Mouse (Mus musculus) adrenal gland, adult (tissue): ENCODE data around the gene Sgk2.
"Not testable (repeated sequence)": the region's sequence is repeated elsewhere in the genome, so short reads cannot be mapped to it uniquely, and the experiment has no call there.

Experiments used
- DNase-seq, 2 experiments: peaks; one replicate each; pipeline ENCODE4 v3.0.0; 2022 to 2023; ENCODE audit warnings: low spot score in 1 of 2; ENCODE audit not compliant: inconsistent age in 2 of 2

Sgk2 gene

DNA sequence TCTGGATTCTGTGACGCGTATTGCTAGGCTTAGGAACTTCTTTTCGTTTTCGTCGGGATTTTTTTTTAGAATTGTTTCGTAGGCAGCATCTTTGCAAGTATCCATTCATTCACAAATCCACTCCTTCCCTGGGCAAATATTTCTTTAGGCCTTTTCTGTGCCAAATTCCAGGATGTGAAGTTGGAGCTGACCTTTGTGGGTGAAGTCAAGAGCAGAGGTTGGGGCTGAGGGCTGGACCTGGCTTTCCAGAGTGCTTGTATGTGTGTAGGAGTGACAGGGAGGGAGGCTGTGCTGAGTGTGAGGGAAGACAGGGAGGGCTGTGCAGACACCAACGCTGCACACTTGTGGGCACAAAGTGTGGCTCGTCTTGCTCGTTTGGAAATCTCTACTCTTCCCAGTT is 69.5 kb downstream of the Sgk2 start:
- no peak for DNase-seq

DNA sequence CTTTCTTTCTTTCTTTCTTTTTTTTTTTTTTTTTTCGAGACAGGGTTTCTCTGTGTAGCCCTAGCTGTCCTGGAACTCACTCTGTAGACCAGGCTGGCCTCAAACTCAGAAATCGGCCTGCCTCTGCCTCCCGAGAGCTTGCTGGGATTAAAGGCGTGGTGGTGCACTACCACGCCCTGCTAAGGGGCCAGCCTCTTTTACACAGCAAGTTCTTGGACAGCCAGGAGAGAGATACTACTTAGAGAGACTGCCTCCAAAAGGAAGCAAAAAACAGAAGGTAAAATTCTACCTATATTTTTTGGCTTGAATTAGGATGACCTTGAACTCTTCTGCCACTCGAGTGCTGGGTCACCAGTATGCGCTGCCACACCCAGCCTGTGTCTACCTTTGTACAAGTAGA is 71.9 kb downstream of the Sgk2 start:
- DNase-seq = not testable (repeated sequence)

DNA sequence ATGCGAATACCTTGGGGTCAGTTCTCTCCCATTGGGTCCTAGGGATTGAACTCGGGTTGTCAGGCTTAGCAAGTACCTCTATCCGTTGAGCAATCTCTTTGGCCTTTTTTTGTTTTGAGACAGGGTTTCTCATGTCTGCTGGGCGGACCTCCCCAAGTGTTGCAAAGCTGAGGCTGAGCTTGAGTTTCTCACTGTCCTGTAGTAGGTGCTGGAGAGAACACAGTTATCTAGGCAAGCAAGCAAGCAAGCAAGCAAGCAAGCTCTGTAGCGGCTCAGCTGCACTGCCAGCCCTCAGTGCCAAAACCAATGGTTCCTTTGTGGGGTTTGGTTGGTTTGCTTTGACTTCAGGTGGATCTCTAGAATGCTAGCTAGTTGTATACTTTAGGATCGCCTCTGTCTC is 73.5 kb downstream of the Sgk2 start:
- DNase-seq = no peak

DNA sequence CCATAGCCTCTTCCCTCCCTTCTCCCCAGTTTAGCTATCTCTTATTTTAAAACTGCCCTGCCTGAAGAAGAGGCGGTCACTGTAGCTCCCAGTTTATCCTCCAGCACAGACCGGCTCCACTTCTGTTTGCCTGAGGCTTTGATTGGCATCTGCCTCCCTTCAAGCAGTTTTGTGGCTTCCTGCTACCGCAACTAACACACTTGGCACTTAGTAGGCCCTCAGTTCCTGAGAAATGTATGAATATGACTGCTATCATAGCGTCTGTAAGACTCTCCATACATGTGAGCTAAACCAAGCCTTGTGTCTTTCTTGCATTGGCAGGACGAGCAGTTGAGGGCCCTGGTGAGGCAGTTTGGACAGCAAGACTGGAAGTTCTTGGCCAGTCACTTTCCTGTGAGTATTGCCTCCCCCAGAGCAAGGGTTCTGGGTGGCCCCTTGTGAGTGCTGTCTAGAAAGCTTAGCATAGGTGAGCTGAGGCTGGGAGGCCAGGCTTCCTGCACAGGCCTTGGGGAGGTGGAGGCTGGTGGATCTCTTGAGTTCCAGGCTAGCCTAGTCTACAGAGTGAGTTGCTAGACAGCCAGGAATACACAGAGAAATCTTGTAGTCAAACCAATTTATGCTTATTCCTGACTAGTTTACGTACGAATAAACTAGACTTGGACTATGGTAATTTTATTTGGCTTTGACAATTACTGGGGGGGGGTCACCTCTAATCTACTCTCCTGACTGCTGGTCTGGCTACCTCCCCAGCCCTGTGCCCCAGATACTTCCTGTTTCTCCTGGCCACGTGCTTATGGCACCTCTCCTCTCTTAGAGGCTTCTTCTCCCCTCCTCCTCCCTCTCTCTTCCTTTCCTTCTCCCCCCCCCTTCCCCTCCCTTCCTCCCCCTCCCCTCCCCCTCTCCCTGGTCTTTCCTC is 74.3 kb downstream of the Sgk2 start:
- no peak for DNase-seq

DNA sequence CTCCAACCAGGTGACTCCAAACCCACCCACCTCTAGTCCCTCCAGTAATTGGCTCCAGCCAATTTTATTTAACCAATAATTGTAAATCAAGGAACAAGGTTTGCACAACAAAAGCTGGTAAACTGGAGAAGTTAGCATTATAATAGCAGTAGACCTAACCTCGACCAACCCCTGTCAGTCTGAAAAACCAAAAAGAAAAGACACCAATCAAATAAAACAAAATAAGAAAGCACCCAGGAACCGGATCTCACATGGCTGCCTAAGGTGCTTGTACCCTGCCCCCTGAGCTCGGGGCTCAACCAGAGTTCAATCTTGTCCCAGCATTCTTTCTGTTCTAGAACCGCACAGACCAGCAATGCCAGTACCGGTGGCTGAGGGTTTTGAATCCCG is 75.0 kb downstream of the Sgk2 start:
- no peak for DNase-seq
